Comparison of ENCODE assay signal across 11 mouse cellular contexts in the genomic region with DNA sequence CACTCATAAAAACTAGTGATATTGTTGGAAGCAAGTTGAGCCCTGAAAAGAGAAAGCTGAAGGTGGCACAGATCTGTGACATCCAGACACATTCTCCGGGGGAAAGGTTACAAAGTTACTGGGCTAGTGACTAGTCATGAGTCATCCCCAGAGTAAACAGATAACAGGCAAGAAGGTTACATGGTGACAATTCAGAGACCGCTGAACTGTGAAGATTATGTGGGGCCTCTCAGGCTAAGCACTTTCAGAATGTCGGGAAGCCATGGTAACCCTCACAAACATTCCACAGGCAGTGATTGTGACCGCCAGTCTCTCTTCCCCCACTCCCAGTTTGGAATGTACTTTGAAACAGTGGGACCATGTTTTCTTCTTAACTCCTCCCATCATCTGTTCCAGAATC. TPM values are rescaled to one million over a fixed set of nuclear protein-coding genes. Genes with fewer than 3 reads are reported as not detected.
DNase-seq lines count a peak whose midpoint lies in the region; ATAC-seq and TF ChIP-seq lines count a peak whose summit lies in the region.
"Had no signal": no experiment of that assay in that cellular context is flagged by ENCODE, and none has a peak within 500 bp of the region (broad histone marks: within the 10 kb centered on the region; RNA-seq: fewer than 3 reads in every experiment).

No protein-coding gene starts in this region.

- H3K36me3 ChIP-seq in heart, embryonic 14.5 days (ENCODE audit: control insufficient read depth, insufficient read depth, low read length) = no peaks in the 10 kb centered on the region
- H3K36me3 ChIP-seq in C2C12 (ENCODE audit: control insufficient read depth, insufficient read depth) = no peaks in the 10 kb centered on the region
- H3K36me3 ChIP-seq in liver, embryonic 14.5 days (replicated peaks; ENCODE audit: control insufficient read depth, insufficient read depth, low read depth) = no peaks in the 10 kb centered on the region
- no peaks in the 10 kb centered on the region for H3K36me3 ChIP-seq in hindbrain, embryonic 16.5 days (ENCODE audit: control insufficient read depth, insufficient read depth, low read length)

- peaks cover 23 to 24% of the 10 kb centered on the region in 2 experiments for H3K4me1 ChIP-seq in heart, embryonic 14.5 days (ENCODE audit: control insufficient read depth in 2 of 2, insufficient read depth in 2 of 2, low read length in 2 of 2)
- peaks cover 29 to 52% of the 10 kb centered on the region in 2 experiments for H3K4me1 ChIP-seq in liver, embryonic 14.5 days (replicated peaks; ENCODE audit: control insufficient read depth in 2 of 2, insufficient read depth in 2 of 2, low read length in 1 of 2)
- H3K4me1 ChIP-seq in hindbrain, embryonic 16.5 days (ENCODE audit: control insufficient read depth, insufficient read depth, low read depth, low read length) = no peaks in the 10 kb centered on the region

- H3K27me3 ChIP-seq in heart, embryonic 14.5 days (ENCODE audit: control insufficient read depth, insufficient read depth, low read length) = no peaks in the 10 kb centered on the region
- no peaks in the 10 kb centered on the region for H3K27me3 ChIP-seq in C2C12 (ENCODE audit: control insufficient read depth, insufficient read depth, insufficient read length)
- no peaks in the 10 kb centered on the region for H3K27me3 ChIP-seq in liver, embryonic 14.5 days (ENCODE audit: control insufficient read depth, insufficient read depth, low read length)
- no peaks in the 10 kb centered on the region for H3K27me3 ChIP-seq in hindbrain, embryonic 16.5 days (replicated peaks; ENCODE audit: control insufficient read depth, insufficient read depth, low read length)

- no peak overlapping the region for H3K9ac ChIP-seq in heart, embryonic 14.5 days (ENCODE audit: low read length)
- H3K9ac ChIP-seq in liver, embryonic 14.5 days (replicated peaks) = peak overlapping the region; percentile 52
- no peak overlapping the region for H3K9ac ChIP-seq in hindbrain, embryonic 16.5 days (ENCODE audit: low read depth, low read length)

- 3% methylated on average over 4 of the region's 4 CpGs for WGBS in heart, embryonic 14.5 days
- WGBS in liver, embryonic 14.5 days (ENCODE audit: insufficient replicate concordance) = 11% methylated on average over 4 of the region's 4 CpGs
- 31% methylated on average over 4 of the region's 4 CpGs for WGBS in hindbrain, embryonic 16.5 days

- ATAC-seq in heart, embryonic 14.5 days (ENCODE audit: insufficient number of reproducible peaks, insufficient read depth, low FRiP score, low read depth) = peak; percentile 54; the same call in 1 of the 2 replicates
- ATAC-seq in erythroid progenitor cell, adult 5-6 weeks (replicated peaks; ENCODE audit: low FRiP score, poor library complexity, severe bottlenecking) = peak; percentile 84
- peak; percentile 93 for ATAC-seq in liver, embryonic 14.5 days (ENCODE audit: insufficient read depth)
- ATAC-seq in hindbrain, embryonic 16.5 days = no peak

- no peaks in the 10 kb centered on the region for H3K79me3 ChIP-seq in C2C12 (ENCODE audit: low read depth)

- no peaks in the 10 kb centered on the region for H3K9me3 ChIP-seq in heart, embryonic 14.5 days (ENCODE audit: control insufficient read depth, low read length)
- H3K9me3 ChIP-seq in liver, embryonic 14.5 days (ENCODE audit: control insufficient read depth, low read length) = no peaks in the 10 kb centered on the region
- H3K9me3 ChIP-seq in hindbrain, embryonic 16.5 days (ENCODE audit: control insufficient read depth, low read length) = no peaks in the 10 kb centered on the region

- no peak for TF ChIP-seq CTCF in C2C12 (IDR thresholded peaks at IDR 0.05; ENCODE audit: control insufficient read depth, insufficient read depth, insufficient read length)
- no peak for TF ChIP-seq CTCF in liver, embryonic 14.5 days (IDR thresholded peaks at IDR 0.05; ENCODE audit: low read depth)

- no peak overlapping the region; a peak in 1 of 4 replicates for H3K27ac ChIP-seq in heart, embryonic 14.5 days (replicated peaks in 1 of 2; ENCODE audit: control insufficient read depth in 1 of 2, insufficient read depth in 1 of 2, low read depth in 2 of 2, low read length in 2 of 2)
- peak overlapping the region; percentile 94 for H3K27ac ChIP-seq in liver, embryonic 14.5 days
- no peak overlapping the region for H3K27ac ChIP-seq in hindbrain, embryonic 16.5 days (ENCODE audit: low read depth, low read length)

- no peak overlapping the region for H3K4me2 ChIP-seq in heart, embryonic 14.5 days (ENCODE audit: low read length)
- peak overlapping the region; percentile 52 for H3K4me2 ChIP-seq in liver, embryonic 14.5 days (ENCODE audit: low read depth)
- no peak overlapping the region for H3K4me2 ChIP-seq in hindbrain, embryonic 16.5 days (ENCODE audit: low read length)

- H3ac ChIP-seq in C2C12 (ENCODE audit: control insufficient read depth, insufficient read length, low read depth) = no peak overlapping the region

- TF ChIP-seq EP300 in liver, embryonic 14.5 days (IDR thresholded peaks at IDR 0.05; ENCODE audit: low read depth) = peak; percentile 76

- no peaks in the 10 kb centered on the region for H3K79me2 ChIP-seq in C2C12 (ENCODE audit: control insufficient read depth, insufficient read depth)

- DNase-seq in heart, adult 18-20 months = no peak
- peak; percentile 80 to 82 (median 80) for DNase-seq in liver, embryonic 14.5 days (ENCODE audit: low read depth in 3 of 3, low spot score in 3 of 3)
- no peak for DNase-seq in thymus, postnatal 14 days
- DNase-seq in frontal cortex, postnatal 10 days (ENCODE audit: low spot score in 2 of 2) = no peak
- DNase-seq: cerebellum, adult 9-10 months; gastrocnemius, postnatal 10 days; right cerebral cortex, postnatal 25 days had no signal

- no peak overlapping the region for H3K4me3 ChIP-seq in heart, embryonic 14.5 days (ENCODE audit: control insufficient read depth in 1 of 2, insufficient read depth in 1 of 2, low read depth in 1 of 2, low read length in 2 of 2)
- no peak overlapping the region for H3K4me3 ChIP-seq in C2C12 (ENCODE audit: insufficient read depth, poor library complexity, severe bottlenecking)
- no peak overlapping the region for H3K4me3 ChIP-seq in liver, embryonic 14.5 days (ENCODE audit: insufficient read depth in 1 of 2, low read depth in 2 of 2, low read length in 2 of 2)
- no peak overlapping the region for H3K4me3 ChIP-seq in hindbrain, embryonic 16.5 days (ENCODE audit: low read length)

TF ChIP-seq in C2C12, 6 proteins besides CTCF, POLR2A, EP300 and RAD21:
- TF ChIP-seq FOSL1 (IDR thresholded peaks at IDR 0.05; ENCODE audit: insufficient read depth, low read length, poor library complexity, severe bottlenecking) (peak; percentile 96), MYOG (IDR thresholded peaks at IDR 0.05; ENCODE audit: control insufficient read depth, extremely low read depth, insufficient read length) (no peak), MAX (IDR thresholded peaks at IDR 0.05) (no peak), CEBPB (IDR thresholded peaks at IDR 0.05; ENCODE audit: low read depth) (no peak), MYOD1 (IDR thresholded peaks at IDR 0.05; ENCODE audit: control insufficient read depth, insufficient read length, low read depth) (peak; percentile 25)

RNA-seq across cellular contexts. Expression of gene Serp2, which starts 36.1 kb away (rescaled TPM):
- polyA plus RNA-seq in heart, embryonic 14.5 days (2014; fragmentation: Nextera tagmentation; extraction: Ambion mirVana) = 9.2 and 9.5 TPM in 2 replicates
- 1 to 10 TPM in 1 of 2 experiments, under 1 TPM in 1; 0.75 to 1.1 TPM for total RNA-seq in heart, adult 18-20 months (2021)
- 32.8 TPM for polyA plus RNA-seq in C2C12 (2012; fragmentation: generic; extraction: Trizol)
- not detected in 2 replicates for total RNA-seq in erythroid progenitor cell, adult 5-6 weeks (2015; ENCODE audit: low replicate concordance)
- not detected in 2 replicates for total RNA-seq in erythroid progenitor cell, adult 5-6 weeks (2017; ENCODE audit: low replicate concordance)
- polyA plus RNA-seq in liver, embryonic 14.5 days (2012; rRNA removed) = 0.31 and 0.63 TPM in 2 replicates
- polyA plus RNA-seq in liver, embryonic 14.5 days (2014; fragmentation: Nextera tagmentation; extraction: Ambion mirVana) = 1.3 and 1.7 TPM in 2 replicates
- 222 and 255 TPM in 2 replicates for polyA plus RNA-seq in hindbrain, embryonic 16.5 days (2015; fragmentation: Nextera tagmentation; extraction: Ambion mirVana)

Comparison
In these comparisons a context has a peak if more than half of its experiments do, and no peak if none do; other contexts are left out.
1. DNase-seq: peak in liver, embryonic 14.5 days (3 of 3); none in heart, adult 18-20 months (0 of 2), thymus, postnatal 14 days (single experiment) and frontal cortex, postnatal 10 days (0 of 2).